Mouse (Mus musculus) cerebellum, postnatal 4 days (tissue): ENCODE data around the gene Hrh1.

Experiments
- DNase-seq, 2 experiments: peaks; one replicate each; pipeline ENCODE4 v3.0.0; 2022; ENCODE audit warnings: low spot score in 2 of 2, mixed read lengths in 1 of 2

The Hrh1 gene

DNA sequence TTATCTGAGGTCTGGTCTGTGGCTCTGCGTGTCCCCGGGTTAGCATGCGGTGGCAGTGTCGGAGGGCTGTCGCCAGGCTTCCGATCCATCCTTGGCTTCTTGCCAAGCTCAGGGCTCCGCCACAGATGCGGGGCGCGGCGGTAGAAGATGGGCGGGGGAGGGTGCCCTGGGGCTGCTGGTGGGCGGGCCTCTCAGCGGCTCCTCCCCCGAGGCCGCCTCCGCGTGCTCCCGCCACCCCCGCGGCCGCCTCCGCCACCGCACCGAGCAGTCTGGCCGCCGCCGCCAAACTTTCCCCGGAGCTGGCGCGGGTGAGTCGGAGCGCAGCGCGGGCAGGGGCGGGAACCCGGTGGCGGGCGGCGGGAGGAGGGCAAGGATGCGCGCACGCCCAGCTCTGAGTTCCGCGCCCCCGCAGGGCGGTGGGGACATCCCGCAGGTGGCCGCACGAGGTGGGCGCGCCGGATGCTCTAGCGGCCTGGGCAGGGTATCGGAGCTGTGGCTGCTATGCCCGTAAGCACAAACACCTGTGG lies at the start of gene Hrh1:
Gene Hrh1, plus strand, starts transcription at position 246 of the 527 bp plus-strand sequence.
- peak; percentile 37 to 70 for DNase-seq

DNA sequence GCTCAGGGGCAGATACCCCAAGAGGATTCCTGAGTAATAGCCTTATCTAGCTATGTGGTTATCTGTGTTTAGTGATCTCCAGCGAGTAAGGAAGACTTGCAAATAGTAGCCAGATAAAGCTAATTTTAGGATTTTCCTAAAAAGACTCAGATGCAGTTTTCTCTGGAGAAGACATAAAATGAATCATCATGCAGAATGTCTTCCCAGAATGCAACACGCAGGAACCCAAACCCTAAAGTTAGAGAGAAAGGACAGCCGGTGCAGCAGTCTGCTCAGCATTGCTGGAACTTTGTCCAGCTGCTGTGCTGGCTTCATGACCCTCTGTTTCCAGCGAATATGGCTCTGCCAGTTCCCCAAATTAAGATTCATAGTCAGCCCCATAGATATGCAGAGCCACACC lies 43.1 kb upstream of the Hrh1 start:
- no peak for DNase-seq

DNA sequence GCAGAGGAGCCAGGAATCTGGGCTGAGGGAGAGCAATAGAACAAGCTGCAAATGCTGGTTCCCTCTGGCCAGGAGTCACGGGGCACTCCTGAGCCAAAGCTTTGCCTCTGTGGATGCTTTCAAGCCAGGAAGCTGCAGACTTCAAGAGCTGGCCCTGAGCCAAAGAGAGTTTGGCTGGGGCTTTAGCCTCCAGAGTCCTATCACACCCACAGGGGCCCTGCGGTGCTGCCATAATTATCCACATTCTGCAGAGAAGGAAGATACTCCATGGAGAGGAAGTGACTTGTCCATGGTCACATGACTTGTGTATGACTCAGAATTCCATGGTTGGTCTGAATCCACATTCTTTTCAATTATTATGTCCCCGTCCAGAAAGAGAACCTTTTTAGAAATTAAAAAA lies 39.6 kb upstream of the Hrh1 start:
- peak in 1 of 2 experiments; percentile 29 for DNase-seq

DNA sequence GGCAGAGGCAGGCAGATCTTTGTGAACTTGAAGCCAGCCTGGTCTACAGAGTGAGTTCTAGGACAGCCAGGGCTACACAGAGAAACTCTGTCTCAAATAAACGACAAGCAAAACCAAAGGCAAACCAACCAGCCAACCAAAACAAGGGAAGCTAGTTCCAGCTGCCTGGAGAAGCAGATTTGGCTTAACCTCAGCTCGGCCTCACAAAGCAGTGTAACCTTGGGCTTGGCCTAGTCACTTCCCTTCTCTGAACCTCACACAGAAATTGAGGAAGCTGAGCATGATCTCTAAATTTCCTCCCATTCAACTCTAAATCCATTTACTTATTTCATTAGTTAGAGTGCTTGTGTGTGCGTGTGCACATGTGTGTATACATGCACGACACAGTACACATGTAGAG lies 35.4 kb upstream of the Hrh1 start:
- DNase-seq: no peak

DNA sequence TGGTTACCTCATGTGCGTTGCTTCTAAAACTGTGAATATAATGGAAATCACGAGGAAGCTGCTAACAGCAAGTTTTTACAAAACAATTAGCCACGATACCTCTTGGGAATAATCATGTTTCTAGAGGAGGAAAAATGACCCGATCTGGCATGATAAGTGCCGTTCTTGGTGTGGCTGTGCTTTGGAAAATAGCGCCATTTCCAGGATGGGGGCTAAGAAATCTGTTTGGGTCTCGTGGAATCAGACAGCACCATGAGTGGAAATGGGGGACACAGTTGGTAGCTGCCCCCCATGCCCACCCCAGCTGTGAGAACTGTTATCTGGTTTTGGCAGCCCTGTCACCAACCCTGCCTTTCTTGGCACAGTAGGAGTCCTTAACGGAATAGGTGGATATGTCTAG lies 34.0 kb upstream of the Hrh1 start:
- DNase-seq: no peak

DNA sequence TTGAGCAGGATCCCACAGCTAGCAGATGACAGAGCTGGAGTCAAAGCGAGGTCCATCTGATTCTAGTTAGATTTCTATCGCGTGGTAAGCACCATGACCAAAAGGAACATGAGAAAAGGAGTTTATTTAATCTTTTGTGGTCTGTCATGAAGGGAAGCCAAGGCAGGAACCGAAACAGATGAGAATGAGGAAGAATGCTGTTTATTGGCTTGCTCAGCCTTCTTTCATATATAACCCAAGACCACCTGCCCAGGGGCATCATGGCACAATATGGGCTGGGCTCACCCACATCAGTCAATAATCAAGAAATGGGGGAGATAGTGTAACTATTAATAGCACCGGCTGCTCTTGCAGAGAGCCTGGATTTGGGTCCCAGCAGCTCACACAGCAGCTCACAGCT lies 33.0 kb upstream of the Hrh1 start:
- DNase-seq: no peak

DNA sequence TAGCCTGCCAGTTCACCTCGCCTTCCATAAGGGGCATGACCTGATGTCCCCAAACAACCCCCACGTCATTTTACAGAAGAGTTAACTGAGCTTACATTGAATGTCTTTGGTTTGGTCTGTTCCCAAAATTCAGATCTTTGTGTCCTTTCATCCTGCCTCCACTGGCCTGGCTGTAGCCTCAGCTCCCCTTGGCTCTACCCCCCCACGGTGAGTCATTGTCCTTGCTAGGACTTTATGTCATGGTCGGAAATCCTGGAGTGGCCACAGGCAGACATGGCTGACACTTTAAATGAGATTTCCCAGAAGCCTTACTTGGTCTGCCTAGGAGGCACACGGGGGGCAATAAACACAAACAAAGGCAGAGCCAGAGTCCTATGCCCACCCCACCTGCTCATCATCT lies 31.5 kb upstream of the Hrh1 start:
- no peak for DNase-seq

DNA sequence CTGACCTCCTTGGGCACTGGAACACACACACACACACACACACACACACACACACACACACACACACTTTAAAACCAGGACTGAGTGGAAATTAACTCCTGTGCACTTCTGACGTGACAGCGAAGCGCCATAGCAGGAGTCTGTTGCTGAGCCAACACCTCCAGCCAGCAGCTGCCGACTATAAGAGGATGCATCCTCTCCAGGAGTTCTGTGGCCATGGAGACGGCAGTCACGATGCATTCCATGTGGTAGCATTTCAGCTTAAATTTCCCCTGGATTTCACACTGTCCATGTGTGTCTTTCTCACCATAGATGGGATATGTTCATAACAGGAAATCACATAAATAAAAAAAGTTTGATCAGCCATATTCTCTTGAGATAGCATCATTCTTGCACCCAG lies 30.1 kb upstream of the Hrh1 start:
- DNase-seq: no peak

DNA sequence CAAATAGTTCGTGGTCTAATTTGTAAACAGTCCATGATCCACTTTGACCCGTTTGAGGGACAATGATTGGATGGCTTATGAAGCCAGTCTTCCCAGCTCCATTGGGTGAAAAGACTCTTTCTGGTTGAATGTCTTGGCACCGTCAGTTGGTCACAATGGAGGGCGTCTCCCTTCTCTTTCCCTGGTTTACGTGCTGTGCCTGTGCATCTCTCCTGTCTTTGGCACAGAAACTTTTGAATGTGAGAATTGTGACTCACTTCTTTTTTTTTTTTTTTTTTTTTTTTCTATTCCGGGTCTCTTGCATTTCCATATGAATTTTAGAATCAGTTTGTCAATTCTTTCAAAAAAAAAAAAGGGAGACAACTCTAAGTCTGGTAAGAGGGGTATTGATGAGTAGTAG lies 29.5 kb upstream of the Hrh1 start:
- no peak for DNase-seq

DNA sequence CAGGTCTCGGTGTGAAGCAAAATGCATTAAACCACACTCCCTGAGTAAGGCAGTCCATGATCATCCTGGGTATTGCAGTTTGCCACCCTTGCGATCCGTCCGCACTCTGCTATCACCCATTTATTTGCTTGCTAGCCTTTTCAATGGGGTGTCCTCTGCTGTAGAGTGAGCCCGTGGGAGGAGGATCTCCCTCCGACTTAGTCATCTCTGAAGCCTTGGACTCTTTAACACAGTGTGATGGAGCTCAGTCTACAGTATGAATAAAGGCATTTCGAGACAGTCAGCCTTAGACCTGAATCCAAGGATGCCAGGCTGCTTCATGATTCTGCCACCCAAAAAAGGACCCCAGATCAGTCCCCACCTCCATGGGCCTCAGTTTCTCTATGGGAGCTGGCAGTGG lies 25.0 kb upstream of the Hrh1 start:
- no peak for DNase-seq

DNA sequence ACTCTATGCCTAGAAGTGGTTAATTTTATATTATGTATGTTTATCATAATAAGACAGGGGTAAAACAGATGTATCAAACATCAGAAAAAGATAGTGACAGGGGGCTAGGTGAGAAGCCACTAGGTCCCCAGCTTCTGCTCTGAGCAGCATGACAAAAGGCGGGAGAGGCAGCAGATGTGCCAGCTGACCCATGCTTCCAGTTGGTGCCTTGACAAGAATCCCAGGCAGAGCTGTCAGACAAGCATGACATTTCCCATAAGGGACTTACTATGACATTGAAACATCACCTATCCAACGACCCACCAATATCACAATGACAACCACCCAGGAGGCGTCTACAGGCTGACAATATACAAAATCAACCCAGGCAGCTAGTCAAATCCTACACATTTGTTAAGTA lies 16.9 kb upstream of the Hrh1 start:
- DNase-seq: no peak

DNA sequence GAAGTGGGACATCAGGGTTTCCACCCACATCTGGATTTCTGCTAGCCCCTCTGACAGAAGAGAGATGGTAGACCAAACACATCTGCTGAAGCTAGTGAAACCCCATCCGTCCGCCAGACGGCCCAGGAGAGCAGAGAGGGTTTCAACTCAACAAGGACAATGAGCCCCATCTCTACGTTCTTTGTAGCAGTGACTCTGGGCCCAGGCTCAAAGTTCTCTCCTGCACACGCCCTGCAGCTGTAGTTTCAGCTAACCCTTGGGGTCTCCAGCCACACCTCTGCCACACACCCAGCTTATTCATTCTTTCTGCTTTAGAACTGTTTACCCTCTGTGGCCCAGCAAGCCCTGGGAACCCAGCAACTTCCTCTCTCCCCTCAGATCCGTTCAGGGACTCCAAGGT lies 10.4 kb upstream of the Hrh1 start:
- DNase-seq: no peak

DNA sequence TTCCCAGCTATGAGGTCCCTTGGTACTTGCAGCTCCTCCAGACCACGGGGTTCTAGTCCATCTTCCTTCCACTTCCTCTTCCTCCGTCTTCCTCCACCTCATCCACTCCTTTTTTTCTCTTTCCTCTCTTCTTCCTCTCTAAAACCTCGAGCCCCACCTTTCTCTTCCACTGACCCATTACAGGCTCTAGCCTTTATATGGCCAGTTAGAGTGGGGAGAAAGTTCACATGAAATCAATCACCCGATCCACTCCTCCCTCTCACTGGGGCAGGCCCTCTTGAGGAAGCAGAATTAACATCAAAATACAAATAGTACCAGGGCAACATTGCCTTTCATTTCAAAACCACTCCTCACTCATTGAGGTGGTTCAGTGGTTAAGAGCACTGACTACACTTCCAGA lies 9.9 kb upstream of the Hrh1 start:
- DNase-seq: no peak

DNA sequence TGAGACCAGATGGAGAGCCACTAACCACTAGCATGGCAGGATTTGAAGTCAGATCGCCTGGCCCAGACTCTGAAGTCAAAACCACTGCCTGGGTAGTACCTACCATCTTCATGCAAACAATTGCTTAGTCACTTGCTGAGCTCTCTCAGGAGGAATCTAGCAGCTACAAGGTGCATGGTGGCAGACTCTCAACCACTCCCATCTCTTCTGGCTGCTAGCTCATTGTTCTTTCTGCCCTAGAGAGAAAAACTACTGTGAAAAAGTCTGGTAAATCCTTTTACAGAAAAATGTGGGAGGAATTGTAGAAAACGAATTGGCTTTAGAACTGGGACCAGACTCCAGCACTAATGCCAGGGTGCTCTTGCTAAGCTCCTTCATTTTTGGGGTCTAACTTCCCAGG lies 7.6 kb upstream of the Hrh1 start:
- no peak for DNase-seq

DNA sequence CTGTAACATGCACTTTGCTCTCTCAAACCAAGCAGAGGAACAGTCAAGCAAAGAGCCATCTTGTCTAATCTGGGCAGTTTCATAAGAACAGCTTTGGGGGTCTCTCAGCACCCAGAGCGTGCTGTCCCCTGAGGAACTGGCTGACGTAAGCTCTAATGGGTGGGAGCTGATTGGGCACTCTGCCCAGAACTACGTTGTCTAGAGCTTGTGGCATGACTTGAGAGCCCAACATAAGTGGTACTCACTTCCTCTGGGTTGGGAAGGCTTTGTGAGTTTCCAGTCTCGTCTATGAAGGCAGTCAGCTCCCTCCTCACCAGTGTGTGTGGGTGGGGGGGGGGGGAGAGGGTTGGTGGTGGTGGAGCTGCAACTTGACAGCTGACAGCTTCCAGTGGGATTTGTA lies 2.8 kb upstream of the Hrh1 start:
- DNase-seq: no peak

DNA sequence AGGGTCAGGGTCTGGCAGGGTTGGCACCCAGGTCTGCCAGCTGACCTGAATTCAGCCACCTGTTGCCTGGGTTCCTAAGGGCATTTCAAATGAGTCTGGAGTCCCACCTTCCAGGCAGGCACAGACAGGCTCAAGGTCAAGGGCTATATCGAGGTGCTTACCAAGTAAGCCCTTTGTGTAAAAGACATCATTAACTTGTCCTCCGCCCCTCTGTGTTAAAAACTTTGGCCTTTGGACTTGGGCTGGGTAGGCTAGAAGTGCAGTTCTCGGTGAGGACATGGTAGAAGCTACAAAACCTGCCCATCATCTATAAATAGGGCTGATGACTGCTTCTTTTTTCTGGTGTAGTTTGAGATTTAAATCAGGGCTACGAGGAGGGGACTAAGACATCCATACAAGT lies 1.1 kb upstream of the Hrh1 start:
- no peak for DNase-seq

DNA sequence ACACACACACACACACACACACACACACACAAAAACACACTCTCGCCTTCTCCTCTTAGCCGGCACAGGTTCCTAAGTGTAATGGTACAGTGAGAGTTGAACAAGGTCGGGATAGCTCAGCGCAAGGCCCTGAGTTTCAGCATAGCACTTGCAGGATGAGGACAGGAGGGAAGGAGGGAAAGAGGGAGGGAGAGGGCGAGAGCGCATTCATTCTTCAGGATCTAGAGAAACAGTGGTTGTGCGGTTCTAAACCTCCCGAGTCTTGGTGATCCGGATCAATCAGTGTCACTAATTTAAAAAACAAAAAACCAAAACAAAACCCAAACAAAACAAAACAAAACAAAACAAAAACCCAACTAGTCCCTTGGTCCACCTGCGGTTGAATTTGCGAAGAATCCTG lies 456 bp upstream of the Hrh1 start:
- DNase-seq: no peak

DNA sequence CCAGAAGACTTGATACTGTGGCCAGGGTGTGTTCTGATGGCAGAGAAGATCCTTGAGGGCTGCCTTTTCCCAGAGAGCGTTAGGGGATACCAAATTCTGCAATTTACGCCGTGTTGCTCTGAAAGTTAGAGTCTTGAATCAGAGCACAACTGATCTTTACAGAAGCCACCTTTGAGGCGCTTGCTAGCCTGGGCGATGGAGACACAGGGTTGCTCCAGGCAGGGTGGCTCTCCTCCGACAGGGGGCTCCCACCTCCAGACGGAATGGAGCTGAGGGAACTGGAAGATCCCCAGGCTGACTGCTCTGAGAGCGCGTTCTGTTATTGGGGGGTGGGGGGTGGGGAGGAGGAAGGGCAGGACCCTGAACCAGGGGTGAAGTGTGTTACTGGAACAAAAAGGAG lies 890 bp downstream of the Hrh1 start:
- peak in 1 of 2 experiments; percentile 36 for DNase-seq

DNA sequence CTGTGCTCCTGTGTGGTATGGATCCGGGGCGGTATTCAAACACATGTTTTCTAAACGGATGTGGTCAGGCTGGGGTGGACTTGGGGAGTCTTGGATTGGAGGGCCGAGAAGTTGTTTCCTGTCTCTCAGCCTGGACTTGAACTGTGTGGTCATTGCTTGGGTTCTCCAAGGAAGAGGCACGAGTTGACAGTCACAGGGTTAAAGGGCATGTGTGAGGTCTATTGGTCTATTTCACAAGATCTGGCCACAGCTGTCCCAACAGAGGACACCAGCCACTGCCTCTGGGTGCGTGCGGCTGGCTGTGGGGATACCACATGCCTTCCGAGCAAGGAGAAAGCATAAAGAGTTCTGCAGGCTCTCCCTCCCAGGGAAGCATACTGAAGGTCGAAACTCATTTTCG lies 2.7 kb downstream of the Hrh1 start:
- no peak for DNase-seq

DNA sequence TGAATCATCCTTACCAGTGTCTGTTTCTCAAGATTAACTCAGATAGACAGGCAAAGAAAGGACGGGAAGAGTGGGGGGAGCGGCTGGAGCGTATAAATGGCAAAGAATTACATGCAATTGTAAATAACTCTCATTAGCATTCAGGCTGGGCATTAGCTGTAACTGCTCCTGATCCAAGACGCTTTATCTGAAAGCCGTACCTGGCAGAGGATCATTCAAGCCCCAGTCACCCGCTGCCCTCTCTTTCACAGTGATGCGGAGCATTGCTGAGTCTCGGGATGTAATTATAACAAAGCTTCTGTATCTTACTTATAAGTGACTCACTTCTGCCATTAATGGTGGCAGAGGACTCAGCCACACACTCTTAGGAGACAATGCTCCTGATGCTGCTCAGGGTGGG lies 3.1 kb downstream of the Hrh1 start:
- DNase-seq: no peak

DNA sequence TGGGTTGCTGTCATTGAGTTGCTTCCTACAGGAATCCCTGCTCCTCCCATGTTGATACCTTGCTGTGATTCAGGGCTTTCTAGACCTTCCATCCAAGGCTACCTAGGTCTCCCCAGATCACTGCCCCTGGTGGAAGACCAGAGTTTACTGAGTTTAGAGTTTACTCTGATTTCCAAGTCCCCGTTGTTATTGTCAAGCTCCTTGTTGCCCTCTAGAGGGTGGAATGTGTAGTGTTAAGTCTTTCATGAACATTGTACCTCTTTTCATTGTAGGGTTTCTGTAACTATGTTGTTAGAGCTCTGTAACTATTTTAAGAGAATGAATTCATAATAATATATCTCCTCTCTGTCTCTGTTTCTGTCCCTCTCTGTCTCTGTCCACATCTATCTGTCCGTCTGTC lies 4.4 kb downstream of the Hrh1 start:
- DNase-seq: no peak

DNA sequence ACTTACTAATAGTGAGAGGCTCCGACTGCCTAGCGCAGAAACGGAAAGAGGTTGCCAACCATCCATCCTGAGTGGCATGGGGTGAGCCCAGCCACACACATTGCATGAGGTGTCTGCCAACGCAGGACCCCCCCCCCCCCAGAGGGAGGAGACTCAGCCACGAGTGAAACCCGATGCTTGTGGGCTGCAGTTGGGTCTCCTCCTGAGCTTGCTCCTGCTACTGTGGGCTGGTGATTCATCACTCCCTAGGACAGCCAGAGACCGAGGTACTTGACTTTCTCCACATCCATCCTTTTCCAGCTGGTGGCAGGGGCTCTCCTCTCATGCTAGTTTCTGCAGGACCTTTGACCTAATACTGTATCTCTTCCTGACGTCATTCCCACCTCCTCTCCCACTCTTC lies 5.9 kb downstream of the Hrh1 start:
- no peak for DNase-seq

DNA sequence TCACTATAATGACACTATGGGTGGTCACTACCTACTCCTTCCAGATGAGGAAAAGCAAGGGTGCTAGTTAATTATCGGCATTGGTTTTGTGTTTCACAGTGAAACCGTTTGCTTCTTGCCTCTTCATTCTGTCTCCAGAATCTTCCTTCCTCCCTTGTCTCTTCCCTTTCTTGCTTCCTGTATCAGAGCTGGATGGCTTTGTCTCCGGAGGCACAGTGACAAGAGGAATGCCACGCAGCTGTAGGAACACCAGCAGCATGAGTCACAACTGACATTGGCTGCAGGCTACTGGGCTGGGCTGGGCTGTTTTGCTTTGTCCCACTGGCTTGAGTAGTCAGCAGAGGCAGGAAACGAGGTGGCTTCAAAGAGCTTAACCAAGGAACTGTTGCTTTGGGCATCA lies 6.4 kb downstream of the Hrh1 start:
- no peak for DNase-seq

DNA sequence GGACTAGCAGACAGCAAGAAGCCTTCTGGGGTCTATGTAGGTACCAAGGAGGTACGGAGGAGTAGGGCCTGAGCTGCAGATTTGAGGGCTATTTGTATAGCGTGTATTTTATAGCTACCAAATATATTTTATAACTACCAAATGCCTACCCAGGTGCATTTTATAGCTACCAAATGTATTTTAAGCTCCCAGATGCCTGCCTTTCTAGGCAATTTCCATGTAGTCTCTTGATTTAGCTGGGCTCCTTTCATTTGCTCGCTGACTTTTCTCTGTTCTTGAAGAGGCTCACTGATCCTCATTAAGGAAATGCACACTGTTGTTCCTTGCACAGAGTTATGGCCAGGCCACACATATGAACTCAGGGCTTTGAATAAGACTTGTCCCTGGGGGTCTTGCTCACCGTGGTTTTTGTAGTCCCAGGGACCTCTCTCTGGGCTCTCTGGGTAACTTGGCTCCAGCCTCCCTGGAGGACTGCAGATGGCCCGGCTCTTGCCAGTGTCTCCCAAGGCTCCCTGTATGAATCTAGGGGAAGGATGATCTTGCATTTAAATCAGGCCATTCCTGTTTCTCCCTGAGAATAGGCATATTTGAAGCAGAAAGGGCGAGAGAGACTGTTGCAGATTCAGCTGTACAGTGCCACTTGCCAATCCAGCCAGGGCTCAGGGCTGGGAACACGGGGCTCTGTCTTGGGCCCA lies 7.2 kb downstream of the Hrh1 start:
- DNase-seq: no peak
